Mouse (Mus musculus): Measurements from ENCODE around the gene Ipo7.

Ipo7 gene

DNA sequence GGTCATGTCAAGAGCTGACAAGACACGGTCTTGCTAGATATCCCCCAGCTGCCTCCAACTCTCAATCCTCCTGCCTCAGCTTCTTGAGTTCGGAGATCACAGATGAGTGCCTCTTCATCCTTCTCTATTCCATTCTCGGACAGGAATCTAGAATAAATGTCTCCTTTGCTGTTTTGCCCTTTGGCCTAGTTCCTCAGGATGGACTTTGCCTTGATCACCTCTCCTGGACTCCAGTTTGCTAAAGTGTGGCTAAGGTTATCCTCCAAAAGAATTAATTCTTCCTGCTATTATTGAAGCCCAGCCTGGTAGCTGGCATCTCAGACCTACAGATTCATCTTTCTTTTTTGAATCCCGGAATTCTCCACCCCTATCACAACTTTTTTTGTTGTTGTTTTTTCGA is 87.0 kb downstream of the Ipo7 start:
- DNase-seq (ENCODE audit: low spot score in 2 of 2), result no peak
